10 mouse cellular contexts compared by ENCODE assay signal in genomic region chr4:144901561-144902111, GRCm38 (mm10). TPM values are rescaled to one million over a fixed set of nuclear protein-coding genes. Genes with fewer than 3 reads are reported as not detected.
DNase-seq lines count a peak whose midpoint lies in the region; ATAC-seq and TF ChIP-seq lines count a peak whose summit lies in the region.
"Had no signal": no experiment of that assay in that cellular context is flagged by ENCODE, and none has a peak within 500 bp of the region (broad histone marks: within the 10 kb centered on the region; RNA-seq: fewer than 3 reads in every experiment).

No protein-coding gene starts in this region.

- H3K9me3 ChIP-seq in midbrain, embryonic 12.5 days = no peaks in the 10 kb centered on the region
- H3K9me3 ChIP-seq in midbrain, embryonic 15.5 days = no peaks in the 10 kb centered on the region
- H3K9me3 ChIP-seq in kidney, postnatal 0 days (replicated peaks; ENCODE audit: low read length) = no peaks in the 10 kb centered on the region
- no peaks in the 10 kb centered on the region for H3K9me3 ChIP-seq in stomach, embryonic 14.5 days (ENCODE audit: control insufficient read depth, low read depth, low read length)
- H3K9me3 ChIP-seq in forebrain, embryonic 15.5 days = no peaks in the 10 kb centered on the region
- no peaks in the 10 kb centered on the region for H3K9me3 ChIP-seq in hindbrain, embryonic 14.5 days (ENCODE audit: control insufficient read depth, low read length)
- H3K9me3 ChIP-seq: hindbrain, embryonic 15.5 days had no signal

- ATAC-seq in midbrain, embryonic 12.5 days (ENCODE audit: low FRiP score, low read depth) = 0 out of 2 replicates have a peak, but pooled peaks have one; percentile 27
- ATAC-seq in midbrain, embryonic 15.5 days (replicated peaks) = no peak
- no peak for ATAC-seq in kidney, postnatal 0 days (replicated peaks; ENCODE audit: low FRiP score, low read depth)
- ATAC-seq in stomach, embryonic 14.5 days (ENCODE audit: insufficient number of reproducible peaks, insufficient read depth, low FRiP score, low read depth) = peak; percentile 84
- ATAC-seq in forebrain, embryonic 15.5 days (replicated peaks) = no peak
- ATAC-seq in hindbrain, embryonic 14.5 days (ENCODE audit: low FRiP score) = no peak

- no peak overlapping the region for H3K9ac ChIP-seq in midbrain, embryonic 12.5 days (replicated peaks)
- H3K9ac ChIP-seq in midbrain, embryonic 15.5 days = no peak overlapping the region
- no peak overlapping the region for H3K9ac ChIP-seq in kidney, postnatal 0 days (ENCODE audit: low read depth, low read length)
- H3K9ac ChIP-seq in stomach, embryonic 14.5 days (replicated peaks; ENCODE audit: low read depth, low read length) = no peak overlapping the region
- H3K9ac ChIP-seq in forebrain, embryonic 15.5 days (replicated peaks) = no peak overlapping the region
- no peak overlapping the region for H3K9ac ChIP-seq in hindbrain, embryonic 14.5 days
- H3K9ac ChIP-seq: hindbrain, embryonic 15.5 days; lung, embryonic 14.5 days had no signal

- no peak overlapping the region for H3K4me2 ChIP-seq in midbrain, embryonic 12.5 days (replicated peaks)
- no peak overlapping the region for H3K4me2 ChIP-seq in midbrain, embryonic 15.5 days
- H3K4me2 ChIP-seq in kidney, postnatal 0 days (ENCODE audit: low read length) = no peak overlapping the region
- no peak overlapping the region for H3K4me2 ChIP-seq in stomach, embryonic 14.5 days (replicated peaks; ENCODE audit: low read depth, low read length)
- no peak overlapping the region for H3K4me2 ChIP-seq in forebrain, embryonic 15.5 days (replicated peaks)
- no peak overlapping the region for H3K4me2 ChIP-seq in hindbrain, embryonic 14.5 days (replicated peaks)
- H3K4me2 ChIP-seq: hindbrain, embryonic 15.5 days; lung, embryonic 14.5 days had no signal

- TF ChIP-seq CTCF in kidney, postnatal 0 days (IDR thresholded peaks at IDR 0.05; ENCODE audit: low read depth) = no peak

- no peak overlapping the region for H3K27ac ChIP-seq in midbrain, embryonic 12.5 days (replicated peaks)
- no peak overlapping the region for H3K27ac ChIP-seq in midbrain, embryonic 15.5 days
- peak overlapping the region; percentile 95 for H3K27ac ChIP-seq in brown adipose tissue, adult 24 weeks (replicated peaks; ENCODE audit: low read depth, low read length)
- H3K27ac ChIP-seq in kidney, postnatal 0 days = peak overlapping the region; percentile 70; the same call in 1 of the 2 replicates
- peak overlapping the region; percentile 45; the same call in 1 of the 2 replicates for H3K27ac ChIP-seq in stomach, embryonic 14.5 days (ENCODE audit: low read length)
- no peak overlapping the region for H3K27ac ChIP-seq in forebrain, embryonic 15.5 days (replicated peaks)
- H3K27ac ChIP-seq in hindbrain, embryonic 14.5 days = no peak overlapping the region
- H3K27ac ChIP-seq: hindbrain, embryonic 15.5 days had no signal

- no peak overlapping the region for H3K4me3 ChIP-seq in midbrain, embryonic 12.5 days
- H3K4me3 ChIP-seq in midbrain, embryonic 15.5 days = no peak overlapping the region
- H3K4me3 ChIP-seq in brown adipose tissue, adult 24 weeks (ENCODE audit: insufficient read depth, low read depth, low read length) = no peak overlapping the region
- no peak overlapping the region for H3K4me3 ChIP-seq in kidney, postnatal 0 days (replicated peaks; ENCODE audit: low read depth, low read length)
- no peak overlapping the region for H3K4me3 ChIP-seq in stomach, embryonic 14.5 days (ENCODE audit: low read depth, low read length)
- H3K4me3 ChIP-seq in forebrain, embryonic 15.5 days = no peak overlapping the region
- no peak overlapping the region for H3K4me3 ChIP-seq in hindbrain, embryonic 14.5 days (replicated peaks; ENCODE audit: low read length)
- H3K4me3 ChIP-seq: hindbrain, embryonic 15.5 days had no signal

- H3K36me3 ChIP-seq in midbrain, embryonic 12.5 days = no peaks in the 10 kb centered on the region
- H3K36me3 ChIP-seq in midbrain, embryonic 15.5 days (replicated peaks) = no peaks in the 10 kb centered on the region
- H3K36me3 ChIP-seq in kidney, postnatal 0 days (ENCODE audit: insufficient read depth, low read length) = peaks cover 34% of the 10 kb centered on the region
- peaks cover 13% of the 10 kb centered on the region; the same call in 1 of the 2 replicates for H3K36me3 ChIP-seq in stomach, embryonic 14.5 days (ENCODE audit: control insufficient read depth, insufficient read depth, low read length)
- H3K36me3 ChIP-seq in forebrain, embryonic 15.5 days = no peaks in the 10 kb centered on the region
- no peaks in the 10 kb centered on the region for H3K36me3 ChIP-seq in hindbrain, embryonic 14.5 days (replicated peaks; ENCODE audit: control insufficient read depth, insufficient read depth)
- H3K36me3 ChIP-seq: hindbrain, embryonic 15.5 days had no signal

- no peaks in the 10 kb centered on the region for H3K4me1 ChIP-seq in midbrain, embryonic 12.5 days
- H3K4me1 ChIP-seq in midbrain, embryonic 15.5 days = no peaks in the 10 kb centered on the region
- peaks cover 86% of the 10 kb centered on the region for H3K4me1 ChIP-seq in brown adipose tissue, adult 24 weeks (ENCODE audit: control insufficient read depth, insufficient read depth, insufficient read length, low read length)
- peaks cover 55% of the 10 kb centered on the region; the same call in 1 of the 2 replicates for H3K4me1 ChIP-seq in kidney, postnatal 0 days (replicated peaks; ENCODE audit: insufficient read depth, low read length)
- H3K4me1 ChIP-seq in stomach, embryonic 14.5 days (ENCODE audit: control insufficient read depth, insufficient read depth, low read length) = peaks cover 41% of the 10 kb centered on the region
- no peaks in the 10 kb centered on the region for H3K4me1 ChIP-seq in forebrain, embryonic 15.5 days
- H3K4me1 ChIP-seq in hindbrain, embryonic 14.5 days (replicated peaks; ENCODE audit: control insufficient read depth, insufficient read depth, low read length) = no peaks in the 10 kb centered on the region

- no peaks in the 10 kb centered on the region for H3K27me3 ChIP-seq in midbrain, embryonic 12.5 days
- H3K27me3 ChIP-seq in midbrain, embryonic 15.5 days (replicated peaks) = no peaks in the 10 kb centered on the region
- no peaks in the 10 kb centered on the region for H3K27me3 ChIP-seq in kidney, postnatal 0 days (ENCODE audit: insufficient read depth, low read length)
- no peaks in the 10 kb centered on the region for H3K27me3 ChIP-seq in stomach, embryonic 14.5 days (ENCODE audit: control insufficient read depth, insufficient read depth, low read length)
- H3K27me3 ChIP-seq in forebrain, embryonic 15.5 days = no peaks in the 10 kb centered on the region
- H3K27me3 ChIP-seq in hindbrain, embryonic 14.5 days (ENCODE audit: control insufficient read depth, insufficient read depth, low read length) = no peaks in the 10 kb centered on the region
- H3K27me3 ChIP-seq: hindbrain, embryonic 15.5 days had no signal

- DNase-seq in kidney, postnatal 0 days (ENCODE audit: low spot score) = no peak
- DNase-seq in hindbrain, embryonic 14.5 days (ENCODE audit: low spot score) = no peak
- DNase-seq: cerebellum, postnatal 36 days; lung, embryonic 14.5 days had no signal

- WGBS in midbrain, embryonic 12.5 days = 88% methylated on average over 5 of the region's 5 CpGs
- WGBS in midbrain, embryonic 15.5 days = 85% methylated on average over 5 of the region's 5 CpGs
- 66% methylated on average over 5 of the region's 5 CpGs for WGBS in kidney, postnatal 0 days
- 66% methylated on average over 5 of the region's 5 CpGs for WGBS in stomach, embryonic 14.5 days
- 87% methylated on average over 5 of the region's 5 CpGs for WGBS in forebrain, embryonic 15.5 days
- 92% methylated on average over 5 of the region's 5 CpGs for WGBS in hindbrain, embryonic 14.5 days

RNA-seq across cellular contexts. Expression of gene Dhrs3, which starts 9.0 kb away (rescaled TPM):
- 9.8 and 13.6 TPM in 2 replicates for polyA plus RNA-seq in midbrain, embryonic 12.5 days (2016; fragmentation: Nextera tagmentation; extraction: Ambion mirVana)
- 35.6 and 41.3 TPM in 2 replicates for polyA plus RNA-seq in midbrain, embryonic 15.5 days (2015; fragmentation: Nextera tagmentation; extraction: Ambion mirVana)
- 167 and 202 TPM in 2 replicates for polyA plus RNA-seq in brown adipose tissue, adult 24 weeks (2012; ENCODE audit: insufficient read depth, insufficient read length, missing spikeins)
- 199 and 233 TPM in 2 replicates for polyA plus RNA-seq in kidney, postnatal 0 days (2015; fragmentation: Nextera tagmentation; extraction: Ambion mirVana)
- 128 and 143 TPM in 2 replicates for polyA plus RNA-seq in stomach, embryonic 14.5 days (2014; fragmentation: Nextera tagmentation; extraction: Ambion mirVana)
- 18.3 and 19.6 TPM in 2 replicates for polyA plus RNA-seq in forebrain, embryonic 15.5 days (2015; fragmentation: Nextera tagmentation; extraction: Ambion mirVana)
- polyA plus RNA-seq in hindbrain, embryonic 14.5 days (2014; fragmentation: Nextera tagmentation; extraction: Ambion mirVana) = 41.5 and 45.3 TPM in 2 replicates

Comparison
In these comparisons a context has a peak if more than half of its experiments do, and no peak if none do; other contexts are left out.
1. ATAC-seq: peak in midbrain, embryonic 12.5 days (single experiment) and stomach, embryonic 14.5 days (single experiment); none in midbrain, embryonic 15.5 days (single experiment), kidney, postnatal 0 days (single experiment), forebrain, embryonic 15.5 days (single experiment) and hindbrain, embryonic 14.5 days (single experiment).
2. H3K27ac ChIP-seq: peak in brown adipose tissue, adult 24 weeks (single experiment), kidney, postnatal 0 days (single experiment) and stomach, embryonic 14.5 days (single experiment); none in midbrain, embryonic 12.5 days (single experiment), midbrain, embryonic 15.5 days (single experiment), forebrain, embryonic 15.5 days (single experiment) and hindbrain, embryonic 14.5 days (single experiment).